Mouse (Mus musculus): ENCODE data around the gene Ankrd16. TPM values are rescaled to one million over a fixed set of nuclear protein-coding genes. Genes with fewer than 3 reads are reported as not detected.

Gene Ankrd16
- total RNA-seq (2021) = 10 to 100 TPM; 67.6 to 76.4 TPM

DNA sequence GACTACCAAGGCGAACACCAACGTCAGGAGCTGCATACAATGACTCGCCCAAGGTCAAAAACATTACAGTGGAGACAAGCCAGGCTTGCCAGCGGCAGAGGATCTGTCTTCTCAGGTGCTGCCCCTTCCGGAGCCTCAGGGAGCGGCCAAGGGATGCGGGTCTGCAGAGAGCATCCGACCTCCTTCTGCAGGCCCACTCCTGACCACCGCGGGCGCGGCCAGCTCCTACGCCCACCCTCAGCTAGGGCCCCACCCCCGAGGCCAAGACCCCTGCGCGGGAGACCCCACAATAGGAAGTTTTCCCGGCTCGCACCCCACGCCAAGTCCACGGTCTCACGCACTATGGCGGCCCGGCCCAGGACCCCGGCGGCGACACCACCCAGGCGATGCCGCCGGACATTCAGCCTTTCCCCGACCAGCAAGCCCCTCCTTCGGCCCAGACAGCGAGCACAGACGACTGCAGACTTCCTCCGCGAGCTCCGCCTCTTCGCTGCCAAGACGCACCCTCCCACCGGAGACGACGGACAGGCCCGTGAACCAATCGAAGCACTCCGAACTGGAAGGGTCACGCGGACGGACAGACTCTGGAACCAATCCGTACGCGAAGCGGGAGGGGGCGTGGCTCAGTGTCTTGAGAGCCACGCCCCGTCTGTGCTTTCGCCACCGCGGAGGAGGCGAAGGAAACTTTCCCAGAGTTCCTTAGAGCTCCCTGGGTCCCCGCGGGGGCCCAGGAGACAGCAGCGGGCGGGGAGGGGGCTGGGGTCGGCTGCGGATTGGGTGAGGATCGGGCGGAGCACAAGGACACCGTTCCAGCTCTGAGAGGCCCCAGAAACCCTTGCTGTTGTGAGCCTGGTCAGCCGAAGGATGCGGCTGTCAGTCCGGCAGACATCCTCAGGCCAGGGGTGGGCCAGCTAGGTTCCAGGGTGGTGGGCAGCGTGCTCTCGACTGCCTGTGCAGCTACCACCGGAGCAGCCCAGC, at the start of gene Ankrd16, which contains the start of gene Fbh1:
TSS of gene Ankrd16 (plus strand) at position 786 of the 978 bp plus-strand sequence.
TSS of gene Fbh1 (minus strand) at position 492 of the 978 bp plus-strand sequence.
- DNase-seq (ENCODE audit: extremely low spot score in 1 of 2, low spot score in 2 of 2) = peak; percentile 100
- intact Hi-C loops (cut with DNase I) = no loop called here

DNA sequence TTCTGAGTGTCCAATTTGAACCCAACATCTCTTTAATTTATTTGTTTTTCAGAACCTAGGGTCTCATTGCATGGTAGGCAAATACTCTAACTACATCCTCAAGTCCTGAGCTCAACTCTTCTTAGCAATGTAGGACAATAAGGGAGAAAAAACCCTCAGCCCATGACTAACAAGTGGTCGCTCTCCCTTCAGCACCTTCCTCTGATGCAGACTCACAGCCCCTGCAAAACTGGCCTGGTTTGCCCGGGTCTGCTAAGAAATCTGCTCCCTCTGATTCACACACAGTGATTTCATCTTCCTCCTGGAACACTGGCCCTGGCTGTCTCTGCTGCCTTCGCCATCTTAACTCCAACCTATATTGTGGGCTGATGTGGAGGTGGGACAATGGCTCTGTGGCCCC, 48.6 kb upstream of the Ankrd16 start:
- intact Hi-C loops (cut with DNase I) = no loop called here
- no peak for DNase-seq (ENCODE audit: extremely low spot score in 1 of 2, low spot score in 2 of 2)

DNA sequence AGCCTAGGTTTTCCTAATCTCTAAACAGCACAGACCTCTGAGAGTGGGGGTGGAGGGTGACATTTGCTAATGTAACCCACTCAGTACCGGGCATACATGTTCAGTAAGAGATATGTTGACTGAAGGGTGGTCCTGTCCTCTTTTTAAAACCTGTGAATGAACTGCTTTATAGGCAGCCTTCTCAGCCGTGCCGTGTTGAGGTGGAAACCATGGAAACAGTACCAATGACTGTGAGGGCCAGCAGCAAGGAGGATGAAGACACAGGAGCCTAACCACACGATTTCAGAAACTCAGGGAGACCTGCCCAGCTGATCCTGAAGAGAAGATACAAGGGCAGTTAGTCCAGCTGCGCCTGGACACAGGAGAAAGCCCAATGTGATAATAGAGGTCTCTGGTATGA, 44.7 kb upstream of the Ankrd16 start:
- intact Hi-C loops (cut with DNase I) = no loop called here
- DNase-seq (ENCODE audit: extremely low spot score in 1 of 2, low spot score in 2 of 2) = no peak

DNA sequence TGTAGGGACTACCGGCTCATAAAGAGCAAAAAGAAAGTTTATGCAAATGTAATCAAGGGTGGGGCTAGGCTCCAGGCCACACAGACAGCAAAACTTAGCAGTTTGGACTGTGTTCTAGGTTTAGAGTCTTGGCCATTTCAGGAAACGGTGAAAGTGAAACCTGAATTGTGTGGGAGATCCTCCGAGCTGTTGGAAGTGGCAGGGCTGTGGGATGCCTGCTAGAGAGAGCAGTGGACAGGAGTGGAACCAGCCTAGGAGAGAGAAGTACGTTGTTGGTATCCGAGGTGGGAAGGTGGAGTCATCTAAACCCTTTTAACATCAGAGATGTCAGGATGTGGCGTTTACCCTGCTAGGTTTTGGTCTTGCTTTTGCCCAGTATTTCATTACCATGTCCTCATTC, 41.8 kb upstream of the Ankrd16 start:
- intact Hi-C loops (cut with DNase I) = no loop called here

DNA sequence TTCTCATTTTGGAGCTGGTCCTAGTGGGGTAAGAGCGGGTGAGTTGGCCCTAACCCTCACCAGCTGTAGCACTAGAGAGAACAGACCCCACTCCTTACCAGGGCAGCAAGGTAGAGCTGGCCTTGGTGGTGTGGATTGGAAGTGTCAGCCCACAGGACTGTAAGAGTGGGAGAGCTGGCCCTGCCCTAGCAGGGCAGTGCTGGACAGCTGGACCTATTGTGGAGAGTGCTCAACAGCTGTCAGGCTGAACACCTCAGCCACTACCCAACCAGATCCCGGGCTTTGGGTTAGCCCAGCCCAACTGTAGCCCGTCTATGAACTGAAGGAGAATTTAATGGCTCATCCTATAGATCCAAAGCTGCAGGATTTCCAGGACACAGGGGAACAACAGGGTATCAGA, 38.9 kb upstream of the Ankrd16 start:
- no peak for DNase-seq (ENCODE audit: extremely low spot score in 1 of 2, low spot score in 2 of 2)
- intact Hi-C loops (cut with DNase I) = no loop called here

More for the DNA sequence above, 41.8 kb upstream of the Ankrd16 start:
- no peak for DNase-seq (ENCODE audit: extremely low spot score in 1 of 2, low spot score in 2 of 2)

DNA sequence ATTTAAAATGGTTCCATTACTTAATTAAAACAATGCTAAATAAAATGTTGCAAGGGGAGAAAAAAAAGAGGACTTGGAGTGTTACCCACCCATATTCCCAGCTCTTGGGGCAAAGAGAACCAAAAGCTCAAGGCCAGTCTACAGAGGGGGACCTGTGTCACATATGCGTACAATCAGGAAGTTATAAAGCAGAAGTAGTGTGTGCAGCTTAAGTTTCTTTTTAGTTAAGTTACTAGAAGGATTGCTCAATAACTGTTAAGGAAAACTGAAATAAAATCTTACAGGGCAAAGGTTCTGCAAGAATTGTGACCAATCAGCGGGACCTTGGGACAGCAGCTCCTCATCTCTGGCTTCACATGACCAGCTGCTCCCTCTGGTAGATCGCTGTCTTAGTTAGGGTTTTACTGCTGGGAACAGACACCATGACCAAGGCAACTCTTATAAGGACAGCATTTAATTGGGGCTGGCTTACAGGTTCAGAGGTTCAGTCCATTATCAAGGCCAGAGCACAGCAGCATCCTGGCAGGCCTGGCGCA, 38.1 kb upstream of the Ankrd16 start:
- DNase-seq (ENCODE audit: extremely low spot score in 1 of 2, low spot score in 2 of 2) = no peak
- intact Hi-C loops (cut with DNase I) = no loop called here

DNA sequence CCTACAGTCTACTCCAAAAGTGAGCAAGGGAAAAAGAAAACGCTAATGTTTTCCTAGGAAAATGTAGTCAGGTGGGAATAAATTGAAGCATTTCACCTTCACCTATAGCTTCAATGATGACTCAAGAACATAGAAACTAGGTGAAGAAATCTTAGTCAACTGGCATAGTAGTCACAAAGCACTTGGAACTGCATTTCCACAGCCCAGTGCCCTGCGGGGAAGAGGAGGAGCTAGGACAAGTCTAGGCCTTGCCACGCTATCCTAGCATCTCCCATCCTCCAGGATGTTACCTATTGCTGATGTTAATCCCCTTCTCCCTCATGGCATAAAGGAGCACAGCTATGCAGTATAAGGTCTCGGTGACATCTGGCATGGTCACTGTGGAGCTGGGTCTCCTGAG, 15.1 kb upstream of the Ankrd16 start:
- DNase-seq (ENCODE audit: extremely low spot score in 1 of 2, low spot score in 2 of 2) = no peak
- intact Hi-C loops (cut with DNase I) = no loop called here

DNA sequence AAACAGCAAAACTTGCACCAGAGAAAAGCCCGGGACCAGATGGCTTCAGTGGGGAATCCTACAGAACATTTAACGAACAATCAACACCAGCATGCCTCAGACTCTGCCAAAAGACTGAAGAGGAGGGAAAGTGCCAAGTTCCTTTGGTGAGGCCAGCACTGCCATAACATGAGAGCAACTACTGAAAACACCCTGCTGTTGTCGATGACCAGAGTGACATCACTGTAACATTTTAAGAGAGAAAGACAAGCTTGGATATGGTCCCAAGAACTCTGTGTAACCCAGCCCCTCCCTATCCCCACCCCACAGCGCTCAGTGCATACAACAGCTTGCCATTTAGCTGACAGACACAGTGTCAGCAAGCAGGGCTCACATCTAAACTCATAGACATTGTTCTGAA, 12.0 kb upstream of the Ankrd16 start:
- intact Hi-C loops (cut with DNase I) = no loop called here
- DNase-seq (ENCODE audit: extremely low spot score in 1 of 2, low spot score in 2 of 2) = no peak

DNA sequence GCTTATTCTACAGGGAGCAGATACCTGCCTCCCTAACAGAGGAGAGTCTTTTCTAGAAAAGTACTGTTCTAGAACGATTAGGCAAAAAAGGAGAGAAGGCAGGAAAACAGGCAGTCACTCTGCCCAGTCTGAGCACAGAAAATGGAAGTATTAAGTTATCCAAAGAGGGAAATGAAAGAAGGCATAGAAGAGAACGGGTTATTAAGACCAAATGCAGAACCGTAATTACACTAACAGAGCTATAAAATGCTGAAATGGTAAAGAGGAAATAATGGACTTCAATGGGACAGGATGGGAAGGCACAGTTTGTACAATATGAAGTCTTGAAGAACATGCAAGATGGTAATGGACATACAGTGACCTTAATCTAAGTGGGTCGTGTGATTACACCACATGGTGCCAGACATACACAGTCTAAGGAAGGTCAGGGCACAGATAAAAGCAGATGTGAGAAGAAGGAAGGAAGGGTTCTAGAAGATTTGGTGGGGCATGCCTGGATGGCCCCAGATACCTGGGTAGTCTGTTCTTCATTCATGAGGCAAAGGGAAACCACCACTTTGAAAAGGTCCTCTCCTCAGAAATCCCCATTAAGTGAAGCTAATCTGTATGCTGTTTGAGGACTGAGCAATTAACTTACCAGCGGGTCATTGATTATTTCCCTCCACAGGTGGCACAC, 11.1 kb upstream of the Ankrd16 start:
- no peak for DNase-seq (ENCODE audit: extremely low spot score in 1 of 2, low spot score in 2 of 2)
- intact Hi-C loops (cut with DNase I) = no loop called here

DNA sequence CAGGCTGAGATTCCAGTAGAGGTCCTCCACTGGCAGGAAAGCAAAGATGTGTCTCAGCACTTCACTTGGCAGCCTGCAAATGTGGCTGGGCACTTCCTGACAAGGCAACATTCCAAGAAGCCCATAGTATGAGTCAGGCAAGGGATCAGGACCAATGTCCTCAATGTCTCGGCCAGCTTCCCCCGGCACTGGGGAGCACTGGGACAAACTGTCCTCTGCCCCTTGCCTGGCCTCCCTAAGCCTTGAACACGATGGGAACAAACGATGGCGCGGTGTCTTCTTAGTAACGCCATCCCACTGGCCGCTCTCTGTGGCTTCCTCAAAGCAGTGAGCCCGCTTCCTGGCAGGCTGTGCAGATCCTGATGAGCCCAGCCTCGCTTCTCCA, 10.5 kb upstream of the Ankrd16 start:
- intact Hi-C loops (cut with DNase I) = no loop called here
- DNase-seq (ENCODE audit: extremely low spot score in 1 of 2, low spot score in 2 of 2) = no peak

DNA sequence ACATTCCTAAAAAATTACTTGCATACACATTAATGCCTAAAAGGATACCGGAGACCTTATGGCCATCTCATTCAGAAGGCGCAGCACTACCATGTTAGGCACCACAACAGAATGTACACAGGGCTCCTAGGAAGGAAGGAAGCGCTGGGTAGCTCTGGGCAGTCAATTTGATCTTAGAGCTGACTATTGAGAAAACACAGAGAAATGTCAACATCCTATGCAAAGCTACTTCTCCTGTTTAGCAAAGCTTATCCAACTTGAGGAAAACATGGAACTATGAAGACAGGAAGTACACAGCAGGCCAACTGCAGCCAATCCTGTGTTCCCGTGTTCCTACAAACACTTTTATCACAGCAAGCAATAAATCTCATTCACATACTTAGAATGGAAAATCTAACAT, 6.0 kb upstream of the Ankrd16 start:
- intact Hi-C loops (cut with DNase I) = no loop called here
- DNase-seq (ENCODE audit: extremely low spot score in 1 of 2, low spot score in 2 of 2) = no peak

DNA sequence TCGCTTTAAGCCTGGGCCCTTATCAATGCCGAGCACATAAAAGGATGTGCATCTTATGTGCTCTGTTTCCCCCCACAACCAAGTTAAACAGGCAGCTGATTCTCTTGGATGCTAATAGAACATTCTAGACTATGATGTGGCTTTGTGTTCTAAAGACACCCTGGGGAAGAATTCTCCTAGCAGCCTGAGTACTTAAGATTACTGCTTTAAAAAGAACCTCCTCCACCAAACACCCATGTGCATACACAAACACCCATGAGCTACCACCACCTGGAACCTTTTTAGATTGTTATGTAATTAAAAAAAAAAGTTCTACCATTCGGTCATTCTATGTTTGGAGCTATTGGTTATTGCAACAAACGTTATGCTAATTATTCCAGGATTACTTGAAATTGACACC, 5.3 kb upstream of the Ankrd16 start:
- intact Hi-C loops (cut with DNase I) = no loop called here
- DNase-seq (ENCODE audit: extremely low spot score in 1 of 2, low spot score in 2 of 2) = no peak

DNA sequence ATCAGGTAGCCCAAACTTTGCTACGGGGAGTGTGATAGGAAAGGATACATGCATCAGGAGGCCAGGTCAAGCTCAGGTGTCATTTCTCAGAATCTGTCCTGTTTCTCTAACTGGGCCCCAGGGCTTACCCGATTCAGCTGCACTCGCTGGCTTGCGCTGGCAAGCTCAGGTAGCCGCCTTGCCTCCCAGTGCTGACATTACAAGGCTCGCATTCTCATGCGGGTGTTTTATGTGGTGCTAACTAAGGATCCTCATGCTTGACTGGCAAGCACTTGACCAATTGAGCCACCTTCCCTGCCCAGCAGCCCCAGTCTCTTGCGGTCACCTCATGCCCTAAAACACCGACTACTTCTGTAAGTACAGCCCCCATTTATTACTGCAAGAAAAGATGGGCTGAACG, 3.2 kb upstream of the Ankrd16 start:
- intact Hi-C loops (cut with DNase I) = no loop called here

DNA sequence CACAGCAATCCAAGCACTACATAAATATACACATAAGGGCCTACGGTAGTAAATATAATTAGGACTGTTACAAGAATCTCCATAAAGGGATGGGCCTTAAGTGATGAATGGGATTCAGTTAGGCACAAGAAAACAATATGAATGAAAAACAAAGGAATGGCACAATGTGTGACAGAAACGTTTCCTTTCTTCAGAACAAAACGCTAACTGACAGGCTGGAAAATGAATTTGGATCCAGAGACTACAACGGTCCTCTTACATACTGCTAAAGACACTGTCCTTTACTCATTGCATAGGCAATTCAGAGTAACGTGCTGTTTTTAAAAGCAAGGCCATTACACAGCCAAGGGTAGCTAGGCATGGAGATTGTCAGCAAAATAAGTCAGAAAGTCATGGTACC, 2.6 kb upstream of the Ankrd16 start:
- intact Hi-C loops (cut with DNase I) = no loop called here
- DNase-seq (ENCODE audit: extremely low spot score in 1 of 2, low spot score in 2 of 2) = no peak

More for the DNA sequence above, 3.2 kb upstream of the Ankrd16 start:
- no peak for DNase-seq (ENCODE audit: extremely low spot score in 1 of 2, low spot score in 2 of 2)

DNA sequence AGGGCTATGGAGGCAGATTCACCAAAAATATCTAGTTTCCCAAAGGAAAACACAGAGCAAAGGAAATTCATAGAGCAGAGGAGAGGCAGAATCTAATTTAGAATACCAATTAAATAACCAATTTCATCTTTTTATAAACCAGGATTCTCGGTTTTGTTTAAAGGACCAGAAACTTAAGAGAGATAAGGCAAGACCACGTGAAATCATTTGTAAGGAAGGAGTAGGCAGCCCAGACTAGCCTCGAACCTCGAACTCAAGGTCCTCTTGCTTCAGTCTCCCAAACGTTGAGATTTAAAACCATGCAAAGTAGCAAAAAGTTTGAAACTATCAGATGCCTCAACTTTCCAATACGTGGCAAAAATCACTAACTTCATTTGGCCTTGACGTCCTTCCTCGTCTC, 1.3 kb upstream of the Ankrd16 start:
- intact Hi-C loops (cut with DNase I) = no loop called here
- DNase-seq (ENCODE audit: extremely low spot score in 1 of 2, low spot score in 2 of 2) = no peak

DNA sequence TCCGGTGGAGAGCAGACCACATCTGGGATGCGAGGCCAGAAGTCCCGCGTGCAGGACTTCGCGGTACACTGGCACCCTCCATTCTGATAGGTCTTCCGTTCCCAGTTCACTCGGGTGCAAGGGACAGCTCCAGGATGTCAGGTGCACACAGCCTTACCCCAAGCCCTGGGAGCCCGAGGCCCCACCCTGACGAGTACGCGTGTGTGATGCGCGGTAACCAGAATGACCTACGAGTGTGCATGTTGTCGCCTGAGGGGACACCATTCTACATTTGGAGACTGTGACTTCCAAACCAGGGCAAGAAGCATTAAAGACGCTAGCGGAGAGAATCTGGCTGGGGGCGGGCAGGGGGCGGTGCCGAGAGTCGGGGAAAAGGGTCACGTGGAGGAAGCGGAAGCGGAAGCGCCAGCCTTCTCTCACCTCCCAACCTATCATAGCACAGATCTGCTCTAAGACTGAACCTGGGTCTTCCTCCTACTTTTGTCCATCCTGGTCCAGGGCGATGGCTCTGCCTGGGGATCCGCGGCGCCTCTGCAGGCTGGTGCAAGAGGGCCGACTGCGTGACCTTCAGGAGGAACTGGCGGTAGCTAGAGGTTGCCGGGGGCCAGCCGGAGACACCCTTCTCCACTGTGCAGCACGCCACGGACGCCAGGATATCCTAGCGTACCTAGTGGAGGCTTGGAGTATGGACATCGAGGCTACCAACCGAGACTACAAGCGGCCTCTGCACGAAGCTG, 579 bp downstream of the Ankrd16 start:
- DNase-seq (ENCODE audit: extremely low spot score in 1 of 2, low spot score in 2 of 2) = peak; percentile 72 to 92
- intact Hi-C loops (cut with DNase I) = no loop called here

DNA sequence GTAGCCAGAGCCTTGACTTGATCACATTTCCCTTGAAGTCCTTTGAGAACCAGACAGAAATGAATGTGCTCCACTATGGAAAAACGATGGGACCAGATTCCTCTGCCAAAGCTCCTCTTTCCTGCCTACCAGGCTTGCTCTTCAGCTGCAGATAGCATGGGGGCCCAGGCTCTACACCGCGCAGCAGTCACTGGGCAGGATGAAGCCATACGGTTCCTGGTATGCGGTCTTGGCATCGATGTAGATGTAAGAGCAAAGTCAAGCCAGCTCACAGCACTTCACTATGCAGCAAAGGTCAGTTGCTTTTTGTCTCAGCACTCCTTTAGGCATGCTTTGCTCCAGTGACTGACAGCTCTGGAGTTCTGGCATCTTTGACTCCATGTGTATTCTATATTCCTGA, 6.5 kb downstream of the Ankrd16 start:
- intact Hi-C loops (cut with DNase I) = no loop called here
- no peak for DNase-seq (ENCODE audit: extremely low spot score in 1 of 2, low spot score in 2 of 2)

DNA sequence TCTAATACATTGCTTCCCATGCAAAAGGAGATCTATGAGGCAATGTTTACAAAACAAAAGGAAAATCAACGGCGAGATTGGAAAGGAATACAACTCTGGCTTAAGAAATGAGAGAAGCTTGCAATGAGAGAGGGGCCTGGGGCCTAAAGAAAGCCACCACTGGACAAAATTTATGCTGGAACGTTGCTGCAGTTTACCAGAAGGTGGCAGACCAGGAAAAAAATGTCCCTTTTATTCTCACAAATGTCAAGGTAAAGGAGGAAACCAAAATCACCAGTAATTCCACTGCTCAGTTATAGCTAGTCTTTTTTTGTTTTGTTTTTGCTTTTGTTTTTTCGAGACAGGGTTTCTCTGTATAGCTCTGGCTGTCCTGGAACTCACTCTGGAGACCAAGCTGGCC, 17.0 kb downstream of the Ankrd16 start:
- no peak for DNase-seq (ENCODE audit: extremely low spot score in 1 of 2, low spot score in 2 of 2)
- intact Hi-C loops (cut with DNase I) = loop anchor here (10.0 kb wide), 1 partner anchor 590 kb away; no protein-coding TSS in a partner anchor

DNA sequence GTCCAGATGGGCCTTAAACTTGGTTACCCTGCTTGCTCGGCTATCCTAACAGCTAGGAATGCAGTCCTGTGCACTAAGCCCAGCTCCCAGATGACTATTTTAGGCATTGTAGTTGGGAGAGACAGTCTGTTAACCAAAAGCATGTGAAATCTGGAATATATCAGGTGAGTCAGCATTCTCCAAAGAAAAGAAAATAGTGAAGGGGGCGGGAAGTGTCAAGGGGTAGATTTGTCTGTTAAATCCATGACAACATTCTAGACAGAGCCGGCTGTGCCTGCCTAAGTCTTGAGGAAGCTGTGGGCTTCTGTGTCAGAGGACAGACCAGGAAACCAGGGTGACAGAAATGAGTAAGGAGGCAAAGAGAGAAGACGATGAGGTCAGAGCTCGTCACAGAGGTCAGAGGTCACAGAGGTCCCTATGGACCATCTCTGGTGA, 20.3 kb downstream of the Ankrd16 start:
- DNase-seq (ENCODE audit: extremely low spot score in 1 of 2, low spot score in 2 of 2) = no peak
- intact Hi-C loops (cut with DNase I) = loop anchor here (10.0 kb wide), 1 partner anchor 587 kb away; no protein-coding TSS in a partner anchor
